Mouse (Mus musculus) liver, embryonic 16.5 days (tissue): ENCODE measurements around the gene Fndc1. TPM values are rescaled to one million over a fixed set of nuclear protein-coding genes. Genes with fewer than 3 reads are reported as not detected.

Experiments used
- ATAC-seq: fragments of 200-750 bp; cut with Nextera tagmentation; 2 replicates; pipeline ENCODE4 v1.8.0; 2017; ENCODE audit warnings: low read depth, mild to moderate bottlenecking, moderate number of reproducible peaks, moderate library complexity
- H3K27ac ChIP-seq: fragments of 300-500 bp; sonication (generic); 2 replicates; pipeline ENCODE4 v1.5.1; 2014; ENCODE audit warnings: mild to moderate bottlenecking, low read length
- H3K27me3 ChIP-seq: fragments of 300-500 bp; sonication (generic); 2 replicates; pipeline ENCODE4 v1.6.1; 2014; ENCODE audit warnings: low read depth, low read length, mixed read lengths; ENCODE audit not compliant: control insufficient read depth, insufficient read depth
- H3K36me3 ChIP-seq: fragments of 300-500 bp; sonication (generic); 2 replicates; pipeline ENCODE4 v1.6.1; 2014; ENCODE audit warnings: mild to moderate bottlenecking; ENCODE audit not compliant: control insufficient read depth, insufficient read depth
- H3K4me1 ChIP-seq: fragments of 300-500 bp; sonication (generic); 2 replicates; pipeline ENCODE4 v1.6.1; 2014; ENCODE audit warnings: low read depth, low read length, mixed read lengths; ENCODE audit not compliant: control insufficient read depth
- H3K4me2 ChIP-seq: fragments of 300-500 bp; sonication (generic); 2 replicates; pipeline ENCODE4 v1.6.1; 2014; ENCODE audit warnings: low read depth, low read length, mixed read lengths
- H3K4me3 ChIP-seq: fragments of 300-500 bp; sonication (generic); 2 replicates; pipeline ENCODE4 v1.5.1; 2014; ENCODE audit warnings: low read depth, mild to moderate bottlenecking, low read length
- H3K9ac ChIP-seq: fragments of 300-500 bp; sonication (generic); 2 replicates; pipeline ENCODE4 v1.6.1; 2014; ENCODE audit warnings: low read depth, low read length
- H3K9me3 ChIP-seq: fragments of 300-500 bp; sonication (generic); replicated peaks from 2 replicates; pipeline ENCODE4 v1.6.1; 2016; ENCODE audit warnings: low read length; ENCODE audit not compliant: control insufficient read depth
- WGBS: fragments of 180-500 bp; shearing (Covaris S2); extraction: QIAGEN DNeasy Blood & Tissue Kit; methylation state at CpG from one replicate; pipeline ENCODE4 v1.1.7; 2014; ENCODE audit not compliant: insufficient replicate concordance; 5-methylcytosine and 5-hydroxymethylcytosine counted together
- polyA plus RNA-seq: library from polyadenylated mRNA; unstranded; fragments of >200 nt; fragmentation: Nextera tagmentation; extraction: Ambion mirVana; gene quantifications from 2 replicates; pipeline ENCODE4 v1.2.1, GENCODE M21; 2015

The Fndc1 gene
- polyA plus RNA-seq, 1 experiment from 2014 or later = 0.72 TPM

GRCm38 (mm10) chr17:7802483-7802882 lies 24.6 kb downstream of the Fndc1 start:
- WGBS = 60% methylated on average over 9 of the region's 9 CpGs
- H3K4me1 ChIP-seq = no peaks in the 10 kb centered on the region
- no peak overlapping the region for H3K27ac ChIP-seq
- no peaks in the 10 kb centered on the region for H3K27me3 ChIP-seq
- no peak for ATAC-seq
- no peaks in the 10 kb centered on the region for H3K9me3 ChIP-seq
- H3K36me3 ChIP-seq = no peaks in the 10 kb centered on the region
- H3K9ac ChIP-seq = no peak overlapping the region
- H3K4me3 ChIP-seq = no peak overlapping the region
- H3K4me2 ChIP-seq = no peak overlapping the region

GRCm38 (mm10) chr17:7799894-7800293 lies 27.2 kb downstream of the Fndc1 start:
- no peaks in the 10 kb centered on the region for H3K9me3 ChIP-seq
- H3K9ac ChIP-seq = no peak overlapping the region
- H3K27me3 ChIP-seq = no peaks in the 10 kb centered on the region
- WGBS = 60% methylated on average over 3 of the region's 3 CpGs
- H3K4me1 ChIP-seq = no peaks in the 10 kb centered on the region
- no peak overlapping the region for H3K4me3 ChIP-seq
- no peaks in the 10 kb centered on the region for H3K36me3 ChIP-seq
- H3K27ac ChIP-seq = no peak overlapping the region
- H3K4me2 ChIP-seq = no peak overlapping the region
- no peak for ATAC-seq

DNA sequence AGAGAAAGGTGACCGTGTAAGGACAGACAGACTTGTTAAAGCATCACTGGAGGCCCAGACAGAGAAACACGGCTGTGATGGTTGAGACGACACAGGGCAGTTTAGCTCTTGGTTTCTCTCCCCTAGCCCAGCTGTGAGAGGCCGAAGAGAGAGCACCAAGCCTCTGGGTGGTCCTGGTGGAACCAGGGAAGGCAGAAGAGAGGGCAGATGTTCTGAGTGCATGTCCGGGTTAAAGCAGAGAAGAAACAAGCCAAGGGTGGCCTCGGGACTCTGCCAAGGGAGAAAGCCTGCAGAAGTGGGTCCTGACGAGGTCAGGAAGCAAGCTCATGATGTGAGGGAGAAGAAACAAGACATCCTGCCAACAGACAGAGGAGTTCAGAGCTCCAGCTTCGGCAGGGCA lies 31.5 kb downstream of the Fndc1 start:
- Histone ChIP-seq H3K27me3 (no peaks in the 10 kb centered on the region), H3K27ac (no peak overlapping the region), H3K4me3 (no peak overlapping the region), H3K4me2 (no peak overlapping the region), H3K36me3 (no peaks in the 10 kb centered on the region), H3K9me3 (no peaks in the 10 kb centered on the region), H3K9ac (no peak overlapping the region), H3K4me1 (no peaks in the 10 kb centered on the region)
- WGBS = 60% methylated on average over 8 of the region's 8 CpGs
- ATAC-seq = no peak

DNA sequence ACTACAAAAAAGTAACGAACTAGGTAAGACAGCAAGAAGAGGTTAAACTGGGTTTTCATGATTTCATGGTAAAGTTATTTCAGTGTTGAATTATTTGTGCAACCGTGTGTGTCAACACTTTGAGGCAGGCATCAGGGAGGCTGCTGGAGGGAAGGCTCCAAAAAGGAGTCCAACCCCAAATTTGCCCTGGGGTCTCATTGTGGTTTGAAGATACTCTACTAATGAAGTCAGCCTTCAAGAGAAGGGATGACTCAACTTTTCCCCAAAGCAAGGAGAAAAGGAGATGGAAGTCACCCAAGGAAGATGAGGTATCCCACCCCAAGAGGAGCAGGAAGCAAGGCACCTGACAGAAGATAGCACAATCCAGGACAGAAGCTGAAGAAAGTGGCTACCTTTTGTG lies 31.9 kb downstream of the Fndc1 start:
- no peaks in the 10 kb centered on the region for H3K27me3 ChIP-seq
- no peak overlapping the region for H3K9ac ChIP-seq
- no peak overlapping the region for H3K27ac ChIP-seq
- no peaks in the 10 kb centered on the region for H3K9me3 ChIP-seq
- ATAC-seq = no peak
- H3K36me3 ChIP-seq = no peaks in the 10 kb centered on the region
- no peaks in the 10 kb centered on the region for H3K4me1 ChIP-seq
- H3K4me3 ChIP-seq = no peak overlapping the region
- 56% methylated on average over 2 of the region's 2 CpGs for WGBS
- H3K4me2 ChIP-seq = no peak overlapping the region

DNA sequence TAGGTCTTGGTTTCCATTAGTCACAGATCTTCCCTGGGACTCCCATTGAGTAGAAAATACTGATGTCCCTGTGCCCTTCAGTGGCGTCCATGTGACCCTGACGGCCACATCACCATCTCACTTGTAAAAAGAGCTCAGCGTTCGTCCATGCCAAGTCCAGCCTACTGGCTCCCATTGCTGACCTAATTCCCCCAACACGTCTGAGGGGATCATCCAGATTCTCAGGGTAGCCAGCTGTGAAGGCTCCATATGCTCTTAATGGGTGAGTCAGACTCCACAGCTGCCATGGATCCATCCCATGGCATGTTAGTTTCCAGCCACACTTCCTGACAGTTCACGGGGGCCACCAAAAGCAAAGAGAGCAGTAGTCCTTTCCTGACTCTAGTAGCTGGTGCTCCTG lies 33.0 kb downstream of the Fndc1 start:
- no peak for ATAC-seq
- no peak overlapping the region for H3K4me2 ChIP-seq
- 61% methylated on average over 6 of the region's 6 CpGs for WGBS

DNA sequence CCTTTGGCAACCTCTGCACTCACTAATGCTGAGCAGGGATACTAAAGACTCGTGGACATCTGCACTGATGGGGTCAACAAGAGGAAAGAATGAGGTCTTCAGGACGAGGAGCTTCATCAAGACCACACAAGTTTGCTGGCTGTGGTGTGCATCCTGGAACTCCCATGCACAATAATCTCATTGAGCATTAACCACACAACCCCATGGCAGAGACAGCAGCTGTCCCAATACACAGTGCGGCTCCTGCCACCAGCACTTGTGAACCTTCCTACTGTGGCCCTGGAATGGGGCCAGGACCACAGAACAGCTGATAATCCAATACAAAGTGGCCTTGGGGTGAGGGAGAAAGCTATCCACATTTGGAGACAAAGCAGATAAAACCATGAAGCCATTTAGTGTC lies 36.6 kb downstream of the Fndc1 start:
- H3K4me2 ChIP-seq = no peak overlapping the region
- WGBS = 42% methylated on average over 3 of the region's 3 CpGs
- no peaks in the 10 kb centered on the region for H3K4me1 ChIP-seq

More for the DNA sequence above, 33.0 kb downstream of the Fndc1 start:
- no peak overlapping the region for H3K9ac ChIP-seq
- H3K9me3 ChIP-seq = no peaks in the 10 kb centered on the region
- no peaks in the 10 kb centered on the region for H3K27me3 ChIP-seq
- no peak overlapping the region for H3K4me3 ChIP-seq
- H3K4me1 ChIP-seq = no peaks in the 10 kb centered on the region
- no peak overlapping the region for H3K27ac ChIP-seq
- no peaks in the 10 kb centered on the region for H3K36me3 ChIP-seq

DNA sequence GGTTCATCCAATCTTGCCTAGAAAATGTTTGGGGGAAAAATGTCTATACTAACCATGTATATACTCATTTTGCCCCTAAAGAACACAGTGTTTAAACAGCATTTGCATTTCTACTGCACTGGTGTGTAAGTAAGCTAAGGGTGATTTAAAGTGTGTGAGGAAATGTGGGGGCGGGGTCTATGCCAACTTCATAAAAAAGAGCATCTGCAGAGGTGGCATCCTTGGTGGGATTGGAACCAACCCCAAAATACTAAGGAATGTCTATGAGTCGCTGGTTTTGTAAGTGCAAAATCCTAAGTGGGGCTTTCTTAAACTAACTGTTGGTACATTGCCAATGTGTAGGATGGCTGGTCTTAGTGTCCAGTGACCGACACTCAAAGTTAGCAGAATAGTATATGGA lies 53.0 kb downstream of the Fndc1 start:
- 65% methylated on average over 3 of the region's 3 CpGs for WGBS
- no peak for ATAC-seq

More for the DNA sequence above, 36.6 kb downstream of the Fndc1 start:
- no peak overlapping the region for H3K4me3 ChIP-seq
- no peak overlapping the region for H3K9ac ChIP-seq
- H3K9me3 ChIP-seq = no peaks in the 10 kb centered on the region
- no peaks in the 10 kb centered on the region for H3K36me3 ChIP-seq
- H3K27me3 ChIP-seq = no peaks in the 10 kb centered on the region
- no peak overlapping the region for H3K27ac ChIP-seq
- ATAC-seq = no peak

GRCm38 (mm10) chr17:7759786-7760185 lies 67.3 kb downstream of the Fndc1 start:
- 55% methylated on average over 4 of the region's 4 CpGs for WGBS
- no peaks in the 10 kb centered on the region for H3K27me3 ChIP-seq
- no peaks in the 10 kb centered on the region for H3K36me3 ChIP-seq
- H3K9ac ChIP-seq = no peak overlapping the region
- no peak for ATAC-seq
- no peak overlapping the region for H3K4me3 ChIP-seq
- no peak overlapping the region for H3K27ac ChIP-seq
- no peak overlapping the region for H3K4me2 ChIP-seq
- H3K9me3 ChIP-seq = no peaks in the 10 kb centered on the region
- no peaks in the 10 kb centered on the region for H3K4me1 ChIP-seq

More for the DNA sequence above, 53.0 kb downstream of the Fndc1 start:
- H3K27me3 ChIP-seq = no peaks in the 10 kb centered on the region
- H3K9ac ChIP-seq = no peak overlapping the region
- no peak overlapping the region for H3K27ac ChIP-seq
- no peaks in the 10 kb centered on the region for H3K9me3 ChIP-seq
- H3K4me2 ChIP-seq = no peak overlapping the region
- no peak overlapping the region for H3K4me3 ChIP-seq
- H3K36me3 ChIP-seq = no peaks in the 10 kb centered on the region
- no peaks in the 10 kb centered on the region for H3K4me1 ChIP-seq

- H3K4me1 ChIP-seq = no peaks in the 10 kb centered on the region
- H3K27me3 ChIP-seq = no peaks in the 10 kb centered on the region
- H3K9ac ChIP-seq = no peak overlapping the region
- no peaks in the 10 kb centered on the region for H3K9me3 ChIP-seq
- 68% methylated on average over 11 of the region's 11 CpGs for WGBS
- H3K4me2 ChIP-seq = no peak overlapping the region
- no peaks in the 10 kb centered on the region for H3K36me3 ChIP-seq
- H3K4me3 ChIP-seq = no peak overlapping the region
- ATAC-seq = no peak
- no peak overlapping the region for H3K27ac ChIP-seq
Observed at GRCm38 (mm10) chr17:7755001-7755400, 72.1 kb downstream of the Fndc1 start.

- H3K4me3 ChIP-seq = no peak overlapping the region
- H3K27me3 ChIP-seq = no peaks in the 10 kb centered on the region
- H3K9ac ChIP-seq = no peak overlapping the region
- WGBS = 58% methylated on average over 7 of the region's 7 CpGs
- H3K9me3 ChIP-seq = no peaks in the 10 kb centered on the region
- H3K36me3 ChIP-seq = no peaks in the 10 kb centered on the region
- no peak overlapping the region for H3K4me2 ChIP-seq
- no peak for ATAC-seq
- H3K27ac ChIP-seq = no peak overlapping the region
- H3K4me1 ChIP-seq = no peaks in the 10 kb centered on the region
Observed at GRCm38 (mm10) chr17:7753383-7753782, 73.7 kb downstream of the Fndc1 start.
